Mouse (Mus musculus) bone marrow macrophage, adult 2 months (primary cell): ENCODE data around the gene Donson.

Experiments
- CTCF ChIP-seq: IDR thresholded peaks from 2 replicates; pipeline ENCODE4 v1.5.1; 2012; ENCODE audit warnings: low read depth, mild to moderate bottlenecking, low read length, moderate library complexity
- POLR2A ChIP-seq: IDR thresholded peaks from 2 replicates; pipeline ENCODE4 v1.6.1; 2012; ENCODE audit warnings: mild to moderate bottlenecking, low read depth, low read length, borderline replicate concordance

DNA sequence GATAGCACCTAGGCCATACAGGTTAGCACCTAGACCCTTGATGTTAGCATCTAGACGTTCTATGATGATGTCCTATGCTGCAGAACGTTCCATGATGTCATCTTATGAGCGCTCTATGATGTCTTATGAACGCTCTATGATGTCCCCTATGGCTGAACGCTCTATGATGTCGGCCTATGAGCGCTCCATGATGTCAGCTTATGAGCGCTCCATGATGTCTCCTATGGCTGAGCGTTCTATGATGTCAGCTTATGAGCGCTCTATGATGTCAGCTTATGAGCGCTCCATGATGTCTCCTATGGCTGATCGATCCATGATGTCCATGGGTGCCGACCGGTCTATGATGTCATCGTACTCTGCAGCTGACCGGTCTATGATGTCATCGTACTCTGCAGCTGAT, 31.3 kb downstream of the Donson start:
- TF ChIP-seq CTCF: no peak
- no peak for TF ChIP-seq POLR2A
